9 mouse cellular contexts compared by ENCODE assay signal in the genomic region with DNA sequence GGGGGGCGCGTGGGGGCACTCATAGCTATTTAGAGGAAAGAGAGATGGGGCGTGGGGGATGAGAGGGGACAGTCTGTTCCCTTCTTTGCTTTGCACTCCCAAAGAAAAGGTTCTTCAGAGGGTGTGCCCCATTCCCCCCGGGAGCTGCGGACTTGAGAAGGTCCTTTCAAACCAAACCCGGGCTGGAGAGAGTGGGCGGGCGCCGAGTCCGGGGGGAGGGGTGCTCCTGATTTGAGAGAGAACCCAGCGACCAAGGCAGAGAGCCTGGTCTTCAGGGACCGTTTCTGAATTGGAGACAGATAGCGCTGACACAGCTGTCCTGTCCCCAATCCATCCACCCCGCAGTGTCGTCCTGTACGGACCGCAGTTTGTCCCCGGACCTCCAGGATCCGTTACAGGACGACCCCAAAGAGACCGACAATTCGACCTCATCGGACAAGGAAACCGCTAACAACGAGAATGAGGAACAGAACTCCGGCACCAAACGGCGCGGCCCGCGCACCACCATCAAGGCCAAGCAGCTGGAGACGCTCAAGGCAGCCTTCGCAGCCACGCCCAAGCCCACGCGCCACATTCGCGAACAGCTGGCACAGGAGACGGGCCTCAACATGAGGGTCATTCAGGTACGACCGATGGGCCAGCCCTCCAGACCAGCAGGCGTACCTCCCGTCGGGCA. TPM values are rescaled to one million over a fixed set of nuclear protein-coding genes. Genes with fewer than 3 reads are reported as not detected.
DNase-seq lines count a peak whose midpoint lies in the region; ATAC-seq lines count a peak whose summit lies in the region.
"Had no signal": no experiment of that assay in that cellular context is flagged by ENCODE, and none has a peak within 500 bp of the region (broad histone marks: within the 10 kb centered on the region; RNA-seq: fewer than 3 reads in every experiment).

No protein-coding gene starts in this region.

- H3K9me3 ChIP-seq in heart, embryonic 12.5 days (replicated peaks): no peaks in the 10 kb centered on the region
- H3K9me3 ChIP-seq in hindbrain, embryonic 13.5 days: no peaks in the 10 kb centered on the region
- H3K9me3 ChIP-seq in midbrain, embryonic 16.5 days (replicated peaks; ENCODE audit: control insufficient read depth, low read length, poor library complexity, severe bottlenecking): no peaks in the 10 kb centered on the region

- no peak for ATAC-seq in heart, embryonic 12.5 days (ENCODE audit: insufficient number of reproducible peaks, low FRiP score)
- ATAC-seq in hindbrain, embryonic 13.5 days (ENCODE audit: low FRiP score): no peak
- ATAC-seq in midbrain, embryonic 16.5 days: no peak
- ATAC-seq: inflammation-experienced regulatory T-cells, adult 6 months had no signal

- no peak overlapping the region for H3K4me2 ChIP-seq in heart, embryonic 12.5 days
- peak overlapping the region; percentile 74 for H3K4me2 ChIP-seq in hindbrain, embryonic 13.5 days
- peak overlapping the region; percentile 52 for H3K4me2 ChIP-seq in midbrain, embryonic 16.5 days (ENCODE audit: low read length)

- peaks cover 98% of the 10 kb centered on the region for H3K27me3 ChIP-seq in heart, embryonic 12.5 days (replicated peaks)
- H3K27me3 ChIP-seq in hindbrain, embryonic 13.5 days: peaks cover 91% of the 10 kb centered on the region
- peaks cover 15% of the 10 kb centered on the region for H3K27me3 ChIP-seq in midbrain, embryonic 16.5 days (ENCODE audit: control insufficient read depth, insufficient read depth, low read depth, low read length)

- WGBS in heart, embryonic 12.5 days: under 1% methylated on average over 44 of the region's 44 CpGs
- under 1% methylated on average over 44 of the region's 44 CpGs for WGBS in hindbrain, embryonic 13.5 days
- WGBS in midbrain, embryonic 16.5 days: under 1% methylated on average over 44 of the region's 44 CpGs

- peaks cover 31% of the 10 kb centered on the region for H3K4me1 ChIP-seq in heart, embryonic 12.5 days (replicated peaks)
- peaks cover 38% of the 10 kb centered on the region for H3K4me1 ChIP-seq in hindbrain, embryonic 13.5 days (replicated peaks)
- H3K4me1 ChIP-seq in midbrain, embryonic 16.5 days (ENCODE audit: control insufficient read depth, insufficient read depth, low read length): peaks cover 18% of the 10 kb centered on the region

- 0 out of 2 replicates have a peak overlapping the region, but pooled peaks have one; percentile 52 for H3K4me3 ChIP-seq in heart, embryonic 12.5 days
- peak overlapping the region; percentile 67 for H3K4me3 ChIP-seq in hindbrain, embryonic 13.5 days
- H3K4me3 ChIP-seq in midbrain, embryonic 16.5 days (ENCODE audit: low read depth, low read length): peak overlapping the region; percentile 57

- H3K27ac ChIP-seq in heart, embryonic 12.5 days (ENCODE audit: poor library complexity, severe bottlenecking): no peak overlapping the region
- peak overlapping the region; percentile 97 for H3K27ac ChIP-seq in hindbrain, embryonic 13.5 days
- peak overlapping the region; percentile 89 for H3K27ac ChIP-seq in midbrain, embryonic 16.5 days (ENCODE audit: low read length)

- no peaks in the 10 kb centered on the region for H3K36me3 ChIP-seq in heart, embryonic 12.5 days
- peaks cover 11% of the 10 kb centered on the region; the same call in 1 of the 2 replicates for H3K36me3 ChIP-seq in hindbrain, embryonic 13.5 days
- H3K36me3 ChIP-seq in midbrain, embryonic 16.5 days (ENCODE audit: control insufficient read depth, insufficient read depth, low read length): no peaks in the 10 kb centered on the region

- H3K9ac ChIP-seq in heart, embryonic 12.5 days: no peak overlapping the region
- peak overlapping the region; percentile 96 for H3K9ac ChIP-seq in hindbrain, embryonic 13.5 days
- peak overlapping the region; percentile 64 for H3K9ac ChIP-seq in midbrain, embryonic 16.5 days (ENCODE audit: low read depth, low read length)

- DNase-seq in heart, adult 8-10 months (ENCODE audit: low spot score): no peak
- peak; percentile 42 for DNase-seq in embryo, embryonic 9.5 days (ENCODE audit: extremely low spot score)
- no peak for DNase-seq in right cerebral cortex, adult 18-20 months
- no peak for DNase-seq in ovary, postnatal 36 days (ENCODE audit: low spot score)
- DNase-seq in cerebellum, postnatal 25 days: no peak

RNA-seq across cellular contexts. Expression of a gene that starts 3.6 kb away (rescaled TPM):
- 0.11 TPM in 1 of 2 replicates, not detected in the other for polyA plus RNA-seq in heart, embryonic 12.5 days (2016; fragmentation: Nextera tagmentation; extraction: Ambion mirVana)
- not detected for total RNA-seq in heart, adult 8-10 months (2022)
- 48.9 and 50.7 TPM in 2 replicates for polyA plus RNA-seq in hindbrain, embryonic 13.5 days (2015; fragmentation: Nextera tagmentation; extraction: Ambion mirVana)
- polyA plus RNA-seq in midbrain, embryonic 16.5 days (2015; fragmentation: Nextera tagmentation; extraction: Ambion mirVana): 22.5 and 23.2 TPM in 2 replicates
- polyA plus RNA-seq: inflammation-experienced regulatory T-cells, adult 6 months had no signal

RNA-seq across cellular contexts. Expression of a gene that starts 37.5 kb away (rescaled TPM):
- polyA plus RNA-seq in heart, embryonic 12.5 days (2016; fragmentation: Nextera tagmentation; extraction: Ambion mirVana): 9.1 and 10.6 TPM in 2 replicates
- 10 to 100 TPM in 1 of 4 experiments, 1 to 10 TPM in 3; 8.6 to 11.4 (median 9.5) TPM for total RNA-seq in heart, adult 8-10 months (2022)
- 6.4 and 6.7 TPM in 2 replicates for polyA plus RNA-seq in hindbrain, embryonic 13.5 days (2015; fragmentation: Nextera tagmentation; extraction: Ambion mirVana)
- polyA plus RNA-seq in midbrain, embryonic 16.5 days (2015; fragmentation: Nextera tagmentation; extraction: Ambion mirVana): 5.1 and 5.6 TPM in 2 replicates
- polyA plus RNA-seq: inflammation-experienced regulatory T-cells, adult 6 months had no signal

RNA-seq across cellular contexts. Expression of a gene that starts 41.2 kb away (rescaled TPM):
- polyA plus RNA-seq in heart, embryonic 12.5 days (2016; fragmentation: Nextera tagmentation; extraction: Ambion mirVana): not detected in 2 replicates
- 1 to 10 TPM; 1.4 to 4.9 (median 1.7) TPM for total RNA-seq in heart, adult 8-10 months (2022)
- polyA plus RNA-seq in hindbrain, embryonic 13.5 days (2015; fragmentation: Nextera tagmentation; extraction: Ambion mirVana): not detected in 2 replicates
- polyA plus RNA-seq in midbrain, embryonic 16.5 days (2015; fragmentation: Nextera tagmentation; extraction: Ambion mirVana): 0.36 TPM in 1 of 2 replicates, not detected in the other
- polyA plus RNA-seq: inflammation-experienced regulatory T-cells, adult 6 months had no signal

Comparison
In these comparisons a context has a peak if more than half of its experiments do, and no peak if none do; other contexts are left out.
1. RNA of a gene that starts 3.6 kb away (polyA plus RNA-seq): 48.9 to 50.7 TPM in hindbrain, embryonic 13.5 days and 22.5 to 23.2 TPM in midbrain, embryonic 16.5 days; 0.11 TPM in heart, embryonic 12.5 days; every median in the first group is over 10 times any median in the second.
2. Peak in every context shown above with its lines, with median percentiles within 50 percentile points of each other: H3K4me3 ChIP-seq.